Mouse (Mus musculus) liver, embryonic 14.5 days (tissue): ENCODE measurements around the gene C1ra.

Experiments
- CTCF ChIP-seq: IDR thresholded peaks from 2 replicates; pipeline ENCODE4 v1.5.1; 2016; ENCODE audit warnings: antibody characterized with exemption, low read depth, control low read depth
- EP300 ChIP-seq: IDR thresholded peaks from 2 replicates; pipeline ENCODE4 v1.6.1; 2016; ENCODE audit warnings: antibody characterized with exemption, low read depth

GRCm38 (mm10) chr6:124501473-124501872 lies 10.7 kb upstream of the C1ra start:
- no peak for TF ChIP-seq CTCF
- TF ChIP-seq EP300: no peak
